Mouse (Mus musculus): ENCODE measurements around the gene Gorasp2. TPM values are rescaled to one million over a fixed set of nuclear protein-coding genes. Genes with fewer than 3 reads are reported as not detected.

Gorasp2 gene
- polyA plus RNA-seq, 1 experiment from 2014 or later: 151 TPM

GRCm38 (mm10) chr2:70751655-70752054 lies 90.3 kb downstream of the Gorasp2 start:
- H3K9me3 ChIP-seq (ENCODE audit: control insufficient read depth, low read length): no peaks in the 10 kb centered on the region
- DNase-seq (ENCODE audit: low spot score, missing footprints) (no peak), ATAC-seq (ENCODE audit: low FRiP score) (no peak)
- WGBS: 97% methylated on average over 2 of the region's 2 CpGs
- no peak overlapping the region for H3K4me2 ChIP-seq
- H3K4me1 ChIP-seq (ENCODE audit: control insufficient read depth, insufficient read depth, low read length): no peaks in the 10 kb centered on the region
- no peak overlapping the region for H3K27ac ChIP-seq (ENCODE audit: low read depth, low read length)
- no peaks in the 10 kb centered on the region; the same call in 1 of the 2 replicates for H3K36me3 ChIP-seq (ENCODE audit: control insufficient read depth, insufficient read depth, low read length)
- no peak overlapping the region for H3K9ac ChIP-seq (ENCODE audit: low read length)
- no peak overlapping the region for H3K4me3 ChIP-seq (ENCODE audit: low read depth, low read length)
- H3K27me3 ChIP-seq (ENCODE audit: control insufficient read depth, insufficient read depth, low read length): no peaks in the 10 kb centered on the region

- no peak for DNase-seq (ENCODE audit: low spot score, missing footprints)
- no peaks in the 10 kb centered on the region for H3K9me3 ChIP-seq (ENCODE audit: control insufficient read depth, low read length)
- no peaks in the 10 kb centered on the region; the same call in 1 of the 2 replicates for H3K36me3 ChIP-seq (ENCODE audit: control insufficient read depth, insufficient read depth, low read length)
- H3K4me1 ChIP-seq (ENCODE audit: control insufficient read depth, insufficient read depth, low read length): no peaks in the 10 kb centered on the region
- ATAC-seq (ENCODE audit: low FRiP score): no peak
- H3K9ac ChIP-seq (ENCODE audit: low read length): no peak overlapping the region
- H3K4me3 ChIP-seq (ENCODE audit: low read depth, low read length): no peak overlapping the region
- H3K27me3 ChIP-seq (ENCODE audit: control insufficient read depth, insufficient read depth, low read length): no peaks in the 10 kb centered on the region
- no peak overlapping the region for H3K27ac ChIP-seq (ENCODE audit: low read depth, low read length)
- H3K4me2 ChIP-seq: no peak overlapping the region
- WGBS: 96% methylated on average over 5 of the region's 5 CpGs
These were observed 90.8 kb downstream of the Gorasp2 start for GRCm38 (mm10) chr2:70752149-70752548.

Other genes starting within 250 kb of the Gorasp2 start
- gene Sp5, start 186.7 kb upstream of the Gorasp2 start, polyA plus RNA-seq (2014; fragmentation: Nextera tagmentation; extraction: Ambion mirVana): 10.2 and 12.8 TPM in 2 replicates
- gene Erich2, start 152.8 kb upstream of the Gorasp2 start, polyA plus RNA-seq (2014; fragmentation: Nextera tagmentation; extraction: Ambion mirVana): 2.7 and 3.0 TPM in 2 replicates
- 12.8 and 14.5 TPM in 2 replicates for gene Gad1, start 108.5 kb upstream of the Gorasp2 start, polyA plus RNA-seq (2014; fragmentation: Nextera tagmentation; extraction: Ambion mirVana)
- 2.7 and 4.1 TPM in 2 replicates for gene Gm26558, start 532 bp downstream of the Gorasp2 start, polyA plus RNA-seq (2014; fragmentation: Nextera tagmentation; extraction: Ambion mirVana)
- gene Tlk1, start 164.2 kb downstream of the Gorasp2 start, polyA plus RNA-seq (2014; fragmentation: Nextera tagmentation; extraction: Ambion mirVana): 44.6 and 45.2 TPM in 2 replicates

Data from midbrain, embryonic 11.5 days (tissue).